Mouse (Mus musculus): ENCODE data around the gene Rraga.
"Not testable (repeated sequence)": the region's sequence is repeated elsewhere in the genome, so short reads cannot be mapped to it uniquely, and the experiment has no call there.

Rraga gene

DNA sequence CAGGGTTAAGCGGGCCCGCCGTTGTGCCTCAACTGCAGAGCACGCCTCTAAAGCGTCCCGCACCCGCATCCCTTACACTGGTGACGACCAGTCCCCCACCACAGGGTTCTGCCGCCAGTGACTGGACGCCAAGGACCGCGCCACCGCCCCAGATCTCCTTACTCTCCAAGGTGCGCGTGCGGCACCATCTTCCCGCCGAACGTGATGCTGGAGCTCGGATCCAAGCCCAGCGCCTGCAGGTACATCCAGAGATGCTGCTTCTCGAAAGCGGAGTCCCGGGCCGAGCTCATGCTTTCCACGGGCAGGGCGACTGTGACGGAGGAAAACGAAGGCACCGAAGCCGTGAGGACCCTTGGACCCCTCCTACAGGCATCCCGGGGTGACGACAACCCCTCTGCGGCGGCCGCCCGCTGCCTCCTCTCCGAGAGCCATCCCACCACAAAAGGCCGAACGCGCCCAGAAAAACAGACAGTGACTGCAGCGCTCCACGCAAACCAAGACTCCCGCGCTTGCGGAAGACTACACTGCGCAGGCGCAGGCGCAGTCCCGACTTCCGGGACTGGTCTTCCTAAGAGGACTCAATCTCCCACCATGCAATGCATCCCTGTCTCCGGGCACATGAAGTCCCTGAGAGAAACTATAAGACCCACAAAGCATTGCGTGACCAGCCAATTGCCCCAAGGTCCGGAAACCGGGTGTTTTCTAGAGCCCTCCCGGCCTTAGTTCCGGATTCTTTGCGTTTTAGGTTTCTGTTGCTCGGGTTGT is 36.2 kb downstream of the Rraga start, which contains the start of gene Haus6:
Gene Haus6, minus strand, starts transcription at position 532 of the 765 bp plus-strand sequence.
- DNase-seq = peak; percentile 95

DNA sequence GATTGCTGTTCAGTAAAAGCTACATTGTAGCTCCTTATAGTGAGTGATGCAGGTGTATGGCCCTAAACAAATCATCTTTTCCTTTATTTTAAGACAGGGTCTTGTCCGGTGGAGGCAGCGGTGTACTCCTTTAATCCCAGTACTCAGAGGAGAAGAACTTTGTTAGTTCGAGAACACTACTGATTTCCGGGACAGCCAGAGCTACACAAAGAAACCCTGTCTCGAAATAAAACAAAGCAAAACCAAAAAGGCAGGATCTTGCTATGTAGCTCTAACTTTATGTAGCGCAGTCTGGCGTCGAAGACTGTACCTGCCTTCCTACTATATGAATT is 36.8 kb downstream of the Rraga start:
- DNase-seq = no peak

DNA sequence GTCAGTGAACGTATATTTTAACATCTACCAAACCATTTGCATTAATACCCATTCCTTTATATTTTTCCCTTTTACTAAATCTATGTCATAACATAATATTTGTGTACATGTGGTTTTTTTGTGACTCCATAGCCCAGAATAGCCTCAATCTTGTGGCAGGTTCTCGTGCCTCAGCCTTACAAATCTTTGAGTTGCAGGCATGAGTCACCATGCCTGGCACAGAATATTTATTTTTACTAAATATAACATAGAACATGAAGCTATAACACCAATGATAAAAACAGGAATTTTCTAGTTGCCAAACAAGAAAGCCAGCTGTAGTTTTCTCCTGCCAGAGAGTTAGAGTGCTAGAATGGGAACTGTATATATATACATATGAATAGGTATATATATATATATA is 45.0 kb downstream of the Rraga start:
- DNase-seq = no peak

DNA sequence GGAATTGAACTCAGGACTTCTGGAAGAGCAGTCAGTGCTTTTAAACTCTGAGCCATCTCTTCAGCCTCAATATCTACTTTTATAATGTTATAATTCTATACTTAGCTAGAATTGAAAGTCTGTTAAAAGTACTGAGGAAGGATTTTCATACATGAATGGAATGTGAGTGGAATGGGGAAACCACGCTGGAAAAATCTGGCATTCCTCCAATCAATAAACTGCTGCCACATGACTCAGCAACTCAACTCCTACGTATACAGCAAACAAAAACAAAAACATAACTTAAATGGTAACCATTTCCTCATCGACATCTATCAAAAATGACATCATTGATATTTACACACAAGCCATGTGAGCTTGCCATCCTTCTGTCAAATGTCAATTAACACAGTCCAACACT is 46.6 kb downstream of the Rraga start:
- DNase-seq = no peak

DNA sequence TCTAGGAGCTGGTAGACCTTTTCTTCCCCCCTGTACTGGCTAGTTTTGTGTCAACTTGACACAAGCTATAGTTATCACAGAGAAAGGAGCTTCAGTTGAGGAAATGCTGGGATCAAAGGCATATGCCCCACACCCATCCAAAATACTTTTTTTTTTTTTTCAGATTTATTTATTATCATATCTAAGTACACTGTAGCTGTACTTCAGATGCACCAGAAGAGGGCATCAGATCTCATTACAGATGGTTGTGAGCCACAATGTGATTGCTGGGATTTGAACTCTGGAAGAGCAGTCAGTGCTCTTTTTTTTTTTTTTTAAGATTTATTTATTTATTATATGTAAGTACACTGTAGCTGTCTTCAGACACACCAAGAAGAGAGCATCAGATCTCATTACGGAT is 47.1 kb downstream of the Rraga start:
- DNase-seq = not testable (repeated sequence)

DNA sequence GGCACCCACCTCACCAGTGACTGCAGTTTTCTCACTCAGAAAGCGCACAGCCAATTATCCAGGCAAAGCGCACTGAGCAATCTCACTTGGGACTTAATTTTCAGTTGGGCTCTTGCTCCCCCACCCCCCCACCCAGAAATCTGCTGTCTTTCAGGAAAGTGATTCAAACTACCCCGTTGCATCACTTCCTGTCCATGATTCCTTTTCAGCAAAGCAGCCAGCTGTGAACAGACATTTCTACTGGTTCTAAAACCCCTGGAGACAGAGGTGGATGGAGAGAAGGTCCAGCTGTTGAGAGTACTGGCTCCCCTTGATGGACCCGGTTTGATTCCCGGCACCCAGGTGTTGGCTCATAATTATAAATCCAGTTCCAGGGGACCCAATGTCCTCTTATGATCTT is 50.0 kb downstream of the Rraga start:
- peak; percentile 41 for DNase-seq

DNA sequence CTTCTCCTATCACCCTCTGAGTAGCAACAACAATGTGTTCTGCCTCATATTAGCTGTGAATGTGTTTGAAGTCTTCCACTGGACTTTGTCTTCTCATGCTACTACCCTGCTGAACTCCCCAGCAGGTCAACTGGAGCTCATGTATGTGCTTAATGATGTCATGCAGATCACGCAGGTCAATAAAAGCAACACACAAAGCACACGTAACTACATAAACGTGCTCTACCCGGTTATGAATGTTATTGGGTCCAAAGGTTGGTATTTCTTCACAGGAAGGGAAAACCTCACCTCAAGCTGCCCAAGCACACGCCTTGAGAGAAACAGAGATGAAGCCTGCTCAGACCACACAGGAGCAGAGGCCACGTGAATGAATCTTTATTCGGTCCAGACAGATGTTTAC is 51.0 kb downstream of the Rraga start:
- DNase-seq = not testable (repeated sequence)
